Mouse (Mus musculus) 416B (cell line): Measurements from ENCODE around the gene Lrrc55.
A peak's percentile ranks its signal among the peaks of the same experiment; 100 is the strongest.
"Not testable (repeated sequence)": the region's sequence is repeated elsewhere in the genome, so short reads cannot be mapped to it uniquely, and the experiment has no call there.

Source experiments
- DNase-seq: peaks from one replicate; pipeline ENCODE4 v3.0.0; 2011; ENCODE audit warnings: low read depth

Lrrc55 gene

DNA sequence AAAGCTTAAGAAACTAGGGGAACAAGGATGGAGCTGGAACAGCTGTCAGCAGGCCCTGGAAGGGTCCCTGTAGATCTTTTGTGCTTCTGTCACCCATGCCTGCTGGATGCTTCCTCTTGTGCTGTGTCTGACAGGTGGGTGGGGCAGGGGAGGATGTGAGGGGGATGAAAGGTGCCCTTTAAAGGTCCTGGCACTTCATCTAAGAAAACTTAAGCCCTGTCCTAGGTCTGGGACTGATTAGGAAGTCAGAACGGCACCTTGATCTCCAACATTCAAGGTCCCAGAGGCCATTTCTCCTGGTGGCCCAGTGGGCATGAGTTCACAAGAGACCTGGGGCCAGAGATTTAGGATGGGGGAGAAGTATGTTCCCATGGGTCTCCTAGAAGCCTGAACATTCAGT, at the start of gene Lrrc55:
Gene Lrrc55, minus strand, starts transcription at position 297 of the 400 bp plus-strand sequence.
- no peak for DNase-seq

DNA sequence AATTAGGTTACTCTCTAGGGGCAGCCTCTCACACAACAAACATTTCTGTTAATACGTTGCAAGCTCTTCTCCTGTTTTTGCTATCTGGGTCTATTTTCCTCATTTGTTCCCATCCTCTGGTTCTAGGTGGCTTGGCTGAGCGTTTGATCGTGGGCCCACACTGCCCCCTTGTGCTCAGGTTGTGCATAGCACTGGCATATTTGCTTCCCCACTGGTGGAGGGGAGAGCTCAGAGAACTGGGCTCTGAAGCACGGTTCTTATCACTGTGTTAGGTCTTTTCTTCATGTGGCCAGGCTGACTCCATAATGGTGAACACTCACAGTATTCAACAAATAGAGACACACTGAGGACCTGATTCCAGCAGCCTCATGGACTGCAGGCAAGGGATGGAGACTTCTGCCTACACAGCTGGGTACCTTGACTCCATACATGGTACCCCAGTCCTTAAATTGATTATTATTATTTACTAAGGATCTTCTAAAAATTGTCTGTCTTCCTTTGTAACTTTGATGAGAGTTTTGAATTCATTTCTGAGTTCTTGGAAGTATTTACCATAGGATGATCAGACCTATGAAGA, 49.6 kb upstream of the Lrrc55 start:
- DNase-seq, result peak; percentile 44

DNA sequence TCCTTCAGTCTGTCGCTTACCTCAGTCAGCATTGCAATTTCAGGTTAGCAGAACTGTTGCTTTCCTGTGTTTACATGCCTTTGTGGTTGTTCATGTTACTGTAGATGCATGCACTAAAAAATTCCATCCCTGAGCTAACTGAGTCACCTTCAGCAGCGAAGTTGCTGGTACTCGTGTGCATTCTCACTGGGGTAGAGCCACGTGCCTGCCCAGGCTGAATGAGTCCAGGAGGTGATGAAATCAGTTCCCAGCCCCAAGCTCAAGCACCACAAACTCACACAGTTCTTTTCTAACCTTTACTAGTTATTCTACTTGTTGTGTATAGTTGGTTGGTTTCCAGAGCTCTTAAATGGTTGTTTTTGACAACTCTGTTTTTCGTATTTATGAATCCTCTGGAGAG, 48.7 kb upstream of the Lrrc55 start:
- DNase-seq, result no peak

DNA sequence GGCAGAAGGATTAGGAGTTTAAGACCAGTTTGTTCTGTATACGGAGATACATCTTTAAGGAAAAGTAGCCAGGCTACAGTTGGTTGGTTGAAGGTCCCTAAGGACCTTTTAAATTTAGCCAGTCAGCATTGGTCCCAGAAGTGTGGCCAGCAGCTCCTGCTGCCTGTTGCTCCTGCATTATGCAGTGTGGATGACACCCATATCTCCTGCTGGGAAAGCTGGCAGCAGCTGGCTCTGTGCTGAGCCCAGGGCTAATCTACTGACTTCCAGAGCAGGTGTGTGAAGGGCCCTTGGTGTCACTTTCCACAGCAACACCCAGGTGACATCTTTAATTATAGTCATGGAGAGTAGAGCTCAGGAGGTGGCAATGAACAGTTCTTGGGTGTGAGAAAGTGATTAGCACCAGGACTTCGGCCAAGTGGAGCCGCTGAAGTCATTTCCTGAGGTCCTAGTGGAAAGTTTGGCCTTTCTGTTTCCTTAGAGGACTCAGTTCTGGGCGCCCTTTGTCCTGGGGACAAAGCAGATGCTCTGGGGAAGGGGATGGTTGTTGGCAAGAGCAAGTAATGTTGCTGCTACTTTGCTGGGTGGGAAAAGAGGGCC, 41.2 kb upstream of the Lrrc55 start:
- DNase-seq, result no peak

DNA sequence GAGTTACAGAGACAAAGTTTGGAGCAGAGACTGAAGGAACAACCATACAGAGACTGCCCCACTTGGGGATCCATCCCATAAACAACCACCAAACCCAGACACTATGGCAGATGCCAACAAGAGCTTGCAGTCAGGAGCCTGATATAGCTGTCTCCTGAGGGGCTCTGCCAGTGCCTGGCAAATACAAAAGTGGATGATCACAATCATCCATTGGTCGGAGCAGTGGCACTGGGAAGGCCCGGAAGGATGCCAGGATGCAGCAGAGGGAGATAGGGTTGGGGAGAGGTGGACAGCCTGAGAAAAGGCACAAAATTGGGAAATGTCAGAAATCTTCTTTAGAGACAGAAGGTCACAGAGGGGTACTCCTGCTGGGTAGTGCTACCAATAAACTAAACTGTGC, 40.2 kb upstream of the Lrrc55 start:
- not testable (repeated sequence) for DNase-seq

DNA sequence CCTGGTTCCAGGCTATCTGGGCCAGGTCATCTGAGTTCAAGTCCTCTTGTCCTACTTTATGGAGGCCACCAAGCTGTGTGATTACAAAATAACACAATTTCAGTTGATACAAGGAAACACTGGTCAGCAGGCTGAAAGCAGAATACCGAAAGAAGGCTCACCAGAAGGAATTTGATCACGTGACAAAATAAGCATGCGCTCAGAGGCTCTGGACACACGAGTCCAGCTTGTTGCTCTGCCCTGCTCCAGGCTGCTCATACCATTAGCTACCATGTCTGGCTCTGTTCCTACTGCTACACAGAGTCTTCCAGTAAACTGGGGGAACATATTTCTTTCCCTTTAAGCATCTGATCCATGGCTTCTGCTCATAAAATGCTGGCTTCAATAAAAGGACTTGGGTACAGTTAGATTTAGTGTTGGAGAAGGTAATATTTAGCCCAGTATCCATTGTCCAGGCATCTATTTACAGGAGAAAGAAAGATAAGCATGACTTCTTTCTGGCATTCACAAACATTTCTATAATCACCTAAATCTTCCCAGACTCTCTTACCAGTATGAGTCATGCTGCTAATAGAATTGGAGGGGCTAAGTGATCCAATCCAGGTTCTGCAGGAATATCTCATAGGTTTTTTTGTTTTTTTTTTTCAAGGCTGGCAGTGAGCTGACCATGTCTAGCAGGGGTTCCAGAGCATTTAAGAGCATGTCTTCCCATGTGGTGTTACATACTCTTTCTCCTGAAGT, 33.9 kb upstream of the Lrrc55 start:
- DNase-seq, result no peak

DNA sequence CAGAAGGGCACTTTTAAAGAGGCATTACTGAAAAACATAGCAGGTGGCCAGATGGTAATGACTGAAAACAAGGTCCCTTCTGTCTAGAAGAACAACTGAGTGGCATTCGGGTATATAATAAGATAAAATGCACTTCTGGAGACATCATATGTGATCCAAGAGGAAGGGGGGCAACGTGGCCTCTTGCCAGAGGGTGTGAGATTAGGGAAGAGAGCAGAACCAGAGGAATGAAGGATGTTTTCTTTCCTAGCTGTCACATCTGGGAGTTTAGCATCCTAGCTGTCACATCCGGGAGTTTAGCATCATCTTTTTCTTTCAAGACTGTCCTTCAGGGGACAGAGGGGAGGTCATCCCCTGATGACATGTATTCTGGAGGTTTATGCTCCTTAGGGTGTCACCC, 32.6 kb upstream of the Lrrc55 start:
- DNase-seq, result no peak

DNA sequence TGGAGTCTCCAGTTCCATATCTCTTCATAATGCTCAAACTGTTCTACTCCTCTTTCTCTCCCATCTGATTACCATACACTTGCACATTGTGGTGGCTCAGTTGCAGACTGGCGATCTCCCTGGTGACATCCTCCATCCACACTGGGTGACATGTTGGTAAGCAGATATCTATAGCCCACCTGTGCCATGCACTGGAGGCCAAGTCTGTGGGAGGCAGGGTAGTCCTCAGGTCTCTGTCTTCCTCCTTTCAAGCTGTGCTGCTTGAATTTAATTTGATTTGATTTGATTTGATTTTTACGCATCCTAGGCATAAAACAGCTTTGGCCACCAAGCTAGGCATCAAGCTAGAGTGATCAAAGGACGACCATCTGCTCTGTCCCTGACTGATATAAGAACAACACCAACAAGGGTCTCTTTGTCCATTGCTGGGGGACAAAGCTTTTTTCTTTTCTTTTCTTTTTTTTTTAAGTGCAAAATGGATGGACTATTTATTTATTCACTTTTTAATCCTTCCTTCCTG, 30.9 kb upstream of the Lrrc55 start:
- DNase-seq, result no peak

DNA sequence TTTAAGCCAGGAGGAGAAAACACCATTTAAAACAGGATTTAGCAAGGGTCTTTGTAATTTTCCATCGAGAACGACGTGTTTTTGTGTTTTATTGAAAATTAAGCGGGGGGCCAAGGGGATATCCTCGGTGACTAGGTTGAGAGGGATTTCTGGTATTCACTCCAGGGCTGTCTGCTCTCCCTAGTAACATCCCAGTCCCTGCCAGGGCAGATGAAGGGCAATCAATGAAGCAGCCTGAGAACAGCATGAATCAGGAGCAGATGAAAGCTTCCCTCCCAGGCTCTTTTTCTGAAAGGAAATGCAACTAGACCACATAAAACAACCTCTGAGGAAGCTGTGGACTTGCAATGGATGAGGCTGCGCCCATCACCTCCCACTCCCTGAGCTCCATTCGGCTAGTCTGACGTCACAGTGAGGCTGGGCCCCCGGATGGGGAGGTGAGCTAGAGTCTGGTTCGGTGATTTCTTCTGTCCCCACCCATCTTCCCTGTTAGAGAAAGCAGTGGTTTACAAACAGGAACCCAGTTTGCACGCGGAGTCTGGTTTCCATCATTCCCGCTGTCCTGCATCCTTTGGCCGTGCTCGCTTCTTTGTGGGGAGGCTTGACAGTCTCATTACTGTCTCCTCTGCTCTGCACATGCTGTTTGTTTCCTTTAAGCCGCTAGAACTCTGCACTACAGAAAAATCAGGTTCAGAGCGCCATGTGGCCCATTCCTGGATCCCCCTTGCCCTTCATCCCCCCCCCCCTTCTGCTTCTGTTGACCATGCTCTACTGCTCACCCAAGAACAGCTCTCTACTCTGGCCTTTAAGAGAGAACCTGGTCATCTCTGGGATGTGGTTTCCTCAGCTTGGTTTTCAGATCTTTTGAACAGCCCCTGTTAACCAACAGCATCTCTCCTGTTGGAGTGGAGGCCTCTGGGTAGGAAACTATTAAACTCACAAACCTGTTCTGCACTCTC, 27.5 kb upstream of the Lrrc55 start:
- DNase-seq, result no peak

DNA sequence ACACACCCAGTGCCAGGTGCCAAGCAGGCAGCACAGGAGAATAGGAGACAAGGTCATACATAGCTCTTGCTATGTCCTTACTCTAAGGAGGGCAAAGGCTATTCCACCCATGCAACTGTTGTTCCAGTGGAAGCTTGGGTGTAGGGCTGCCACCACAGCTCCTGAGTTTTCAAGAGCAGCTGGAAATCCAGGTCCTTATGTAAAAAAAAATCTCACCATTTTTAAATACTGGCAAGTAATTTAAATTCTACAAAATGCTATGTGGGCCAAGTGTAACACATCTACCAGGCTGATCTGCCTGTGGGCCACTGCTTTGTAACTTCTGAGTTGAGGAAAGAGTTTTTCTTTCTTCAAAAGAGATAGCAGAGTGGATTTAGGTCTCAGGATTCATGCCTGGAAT, 19.6 kb upstream of the Lrrc55 start:
- DNase-seq, result no peak

DNA sequence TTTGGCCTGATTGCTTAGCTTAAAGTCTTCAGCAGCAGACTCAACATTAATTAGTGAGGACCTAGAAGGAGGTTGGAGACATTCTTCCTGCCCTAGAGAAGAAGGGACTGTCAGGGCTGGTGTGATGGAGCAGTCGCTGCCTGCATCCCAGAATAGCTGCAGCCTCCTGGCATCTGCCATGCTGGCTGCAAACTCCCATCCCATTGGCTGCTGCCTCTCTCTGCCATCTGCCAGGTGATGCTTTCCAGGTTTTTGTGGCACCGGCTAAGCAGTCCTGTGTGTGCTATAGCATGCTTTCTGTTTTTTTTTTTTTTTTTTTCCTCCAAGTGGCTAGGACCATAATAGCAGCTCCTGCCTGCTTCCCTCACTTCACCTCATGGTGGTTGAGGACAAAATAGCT, 16.7 kb upstream of the Lrrc55 start:
- no peak for DNase-seq

DNA sequence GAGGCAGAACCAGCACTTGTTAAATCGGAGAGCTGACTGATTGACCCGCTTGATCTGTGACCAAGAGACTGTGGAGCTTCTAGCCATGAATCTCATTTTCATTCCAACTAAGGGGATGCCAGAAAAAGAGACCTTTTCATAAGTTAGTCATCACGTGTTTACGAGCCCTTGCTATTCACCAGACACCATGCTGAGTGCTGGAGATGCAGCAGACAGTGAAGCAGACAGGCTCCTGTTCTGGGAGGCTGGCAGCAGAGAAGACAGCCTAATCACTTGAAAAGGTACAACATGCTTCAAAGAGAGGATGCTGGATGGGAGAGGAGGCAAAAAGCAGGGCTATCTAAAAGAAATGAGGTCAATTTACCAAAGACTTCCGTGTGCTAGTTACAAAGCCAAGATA, 12.3 kb upstream of the Lrrc55 start:
- no peak for DNase-seq

DNA sequence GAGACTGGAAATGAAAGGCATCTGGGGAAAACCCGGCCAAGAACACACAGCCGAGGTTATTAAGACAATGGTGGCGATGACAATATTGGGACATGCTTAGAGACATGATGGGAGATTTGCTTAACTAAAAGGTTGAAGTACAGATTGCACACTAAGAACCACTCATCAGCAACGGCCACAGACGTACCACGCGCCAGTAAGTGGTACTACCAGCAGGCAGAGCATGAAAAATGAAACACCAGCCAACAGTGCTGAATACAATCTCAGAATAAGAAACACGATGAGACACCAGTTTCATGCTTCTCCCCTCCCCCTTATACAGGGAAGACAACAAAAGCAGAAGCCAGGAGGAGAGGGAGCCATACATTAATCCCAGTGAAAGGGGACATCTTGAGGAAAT, 8.2 kb upstream of the Lrrc55 start:
- no peak for DNase-seq

DNA sequence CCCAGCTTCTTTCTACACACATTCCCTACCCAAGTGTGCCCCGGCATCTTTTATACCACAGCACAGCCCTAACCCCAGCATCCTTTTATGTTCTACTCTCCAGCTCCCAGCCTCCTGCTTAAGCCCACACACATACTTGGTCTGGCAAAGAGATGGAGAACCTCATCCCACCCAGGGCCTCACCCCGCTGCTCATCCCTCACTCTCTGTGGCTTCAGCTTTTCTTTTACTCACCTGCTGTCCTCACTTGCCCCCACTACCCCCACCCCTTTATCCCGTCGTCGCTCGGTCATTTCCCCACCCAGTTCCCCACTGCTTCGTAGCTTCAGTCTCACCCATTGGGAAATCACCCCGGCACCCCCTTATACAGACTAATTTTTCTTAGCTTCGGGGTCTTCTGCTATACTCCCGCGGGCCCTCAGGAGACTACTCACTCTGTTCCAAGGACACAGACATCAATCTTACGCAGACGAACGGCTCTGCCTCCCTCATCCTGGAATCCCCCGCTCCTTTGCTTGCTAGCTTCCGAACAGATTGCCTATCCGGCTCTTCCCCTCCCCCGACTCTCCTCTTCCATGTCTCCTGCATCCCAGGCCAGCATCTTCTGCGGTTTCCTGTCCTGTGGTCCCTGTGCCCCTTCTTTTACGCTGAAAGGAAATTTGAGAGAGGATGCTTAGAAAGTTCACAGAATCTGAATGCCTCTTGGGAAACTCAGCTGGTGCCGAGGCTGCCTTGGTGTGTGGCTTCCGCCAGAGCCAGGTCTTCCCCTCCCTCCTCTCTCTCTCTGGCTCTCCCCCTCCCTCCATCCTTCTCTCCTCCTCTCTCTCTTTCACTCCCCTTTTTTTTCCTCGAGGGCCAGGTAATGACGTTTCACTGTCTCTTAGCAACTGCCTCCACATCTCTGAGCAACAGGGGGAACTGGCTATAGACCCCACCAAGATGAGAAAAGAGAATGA, 1.3 kb upstream of the Lrrc55 start:
- no peak for DNase-seq

DNA sequence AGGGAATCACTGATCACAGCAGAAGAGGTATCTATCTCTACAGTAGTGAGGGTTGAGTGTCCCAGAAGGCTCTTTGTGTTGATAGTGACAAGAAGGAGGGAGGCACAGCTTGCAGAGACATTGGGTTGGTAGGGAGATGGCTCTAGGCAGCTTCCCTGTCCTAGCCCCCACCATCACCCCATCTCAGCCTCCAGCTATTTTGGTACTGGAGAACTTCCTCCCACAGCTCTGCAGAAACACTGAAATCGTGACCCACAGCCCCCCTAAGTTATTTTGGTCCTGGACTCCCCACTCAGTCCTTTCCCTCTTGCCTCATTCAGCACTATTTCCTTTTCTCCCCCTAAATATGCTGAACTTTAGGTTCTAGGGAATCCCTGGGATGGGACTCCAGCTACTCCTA, 2.4 kb downstream of the Lrrc55 start:
- no peak for DNase-seq

DNA sequence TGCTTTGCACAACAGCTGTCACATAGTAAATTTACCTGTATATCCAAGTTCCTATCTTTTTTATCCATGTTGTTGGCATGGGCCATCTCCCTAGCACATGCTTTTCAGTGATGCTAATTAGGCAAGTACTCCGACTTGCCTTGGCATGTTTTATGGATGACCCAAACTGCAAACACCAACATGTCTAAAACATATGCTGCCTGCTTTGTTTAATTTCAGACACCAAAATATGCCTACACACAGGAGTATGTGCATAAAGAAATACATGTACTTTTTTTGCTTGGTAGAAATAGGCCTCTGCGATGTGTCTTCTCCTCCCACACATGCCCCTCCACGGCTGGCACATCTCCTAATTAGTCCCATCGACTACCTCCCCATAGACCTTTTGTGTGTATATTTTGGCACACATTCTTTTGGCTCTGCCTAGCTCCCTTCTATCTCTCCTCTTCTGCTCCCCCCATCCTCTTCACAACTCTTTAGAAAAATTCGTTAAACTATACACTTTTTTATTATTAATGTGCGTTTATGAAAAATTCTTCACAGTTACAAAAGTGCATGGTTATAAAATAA, 9.3 kb downstream of the Lrrc55 start:
- DNase-seq, result no peak

DNA sequence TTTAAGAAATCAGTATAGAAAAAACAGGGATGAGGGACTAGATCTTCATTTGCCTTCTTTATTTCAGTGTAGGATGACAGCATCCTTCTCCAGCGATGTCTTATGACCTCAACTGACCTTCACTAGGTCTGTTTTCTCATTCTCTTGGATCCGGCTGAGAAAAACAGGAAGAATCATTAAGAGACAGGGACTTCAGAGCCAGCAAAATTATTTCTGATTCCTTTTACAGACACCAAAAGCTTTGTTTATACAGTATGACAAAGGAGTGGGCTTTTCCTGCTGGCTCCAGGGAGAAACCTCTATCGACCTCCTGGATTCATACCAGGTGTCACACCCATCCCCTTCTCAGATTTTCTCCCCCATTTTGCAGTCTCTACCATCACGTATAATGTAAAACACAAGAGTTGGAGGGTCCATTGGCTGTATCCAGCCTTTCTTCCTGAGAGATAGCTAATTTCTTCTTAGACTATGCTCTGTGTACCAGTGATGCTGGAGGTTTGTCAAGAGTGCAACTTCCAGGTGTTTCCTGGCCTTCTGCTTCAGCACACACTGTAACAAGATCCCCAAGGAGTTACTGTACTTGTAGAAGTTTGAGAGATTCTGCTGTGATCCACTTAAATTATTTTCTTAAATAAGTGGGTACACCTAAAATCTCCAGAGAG, 18.7 kb downstream of the Lrrc55 start:
- DNase-seq, result no peak

DNA sequence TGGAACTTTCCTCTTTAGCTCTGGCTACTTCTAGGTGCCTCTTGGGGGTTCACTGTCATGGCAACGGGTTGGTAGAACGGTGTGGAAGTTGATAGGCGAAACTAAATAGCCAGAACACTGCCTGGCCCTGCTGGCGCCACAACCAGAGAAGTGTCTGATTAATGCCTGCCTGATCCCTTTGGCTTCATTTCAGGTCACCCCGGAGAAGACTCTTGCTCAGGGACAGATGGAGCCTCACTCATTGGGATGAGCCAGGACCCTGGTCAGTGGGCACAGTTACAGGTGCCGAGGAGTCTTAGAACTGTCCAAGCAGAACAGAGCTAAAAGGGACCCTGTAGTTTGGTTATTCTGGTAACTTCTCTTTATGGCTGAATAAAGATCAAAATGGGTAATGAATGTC, 23.5 kb downstream of the Lrrc55 start:
- no peak for DNase-seq

DNA sequence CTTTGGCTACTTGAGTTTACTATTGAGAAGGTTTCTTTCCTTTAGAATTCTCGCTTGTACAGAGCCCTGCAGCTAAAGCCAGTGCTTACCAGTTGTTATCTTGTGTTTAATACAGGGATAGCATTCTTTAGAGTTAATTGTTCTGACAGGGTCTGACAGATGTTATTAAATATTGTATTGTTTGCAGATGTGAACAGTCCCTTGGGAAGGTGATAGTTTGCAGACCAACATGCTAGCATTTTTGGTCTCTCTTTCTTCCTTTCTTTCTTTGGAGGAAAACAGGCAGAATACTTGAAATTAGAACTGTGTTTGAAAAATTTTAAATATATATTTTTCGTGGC, 24.3 kb downstream of the Lrrc55 start:
- no peak for DNase-seq

DNA sequence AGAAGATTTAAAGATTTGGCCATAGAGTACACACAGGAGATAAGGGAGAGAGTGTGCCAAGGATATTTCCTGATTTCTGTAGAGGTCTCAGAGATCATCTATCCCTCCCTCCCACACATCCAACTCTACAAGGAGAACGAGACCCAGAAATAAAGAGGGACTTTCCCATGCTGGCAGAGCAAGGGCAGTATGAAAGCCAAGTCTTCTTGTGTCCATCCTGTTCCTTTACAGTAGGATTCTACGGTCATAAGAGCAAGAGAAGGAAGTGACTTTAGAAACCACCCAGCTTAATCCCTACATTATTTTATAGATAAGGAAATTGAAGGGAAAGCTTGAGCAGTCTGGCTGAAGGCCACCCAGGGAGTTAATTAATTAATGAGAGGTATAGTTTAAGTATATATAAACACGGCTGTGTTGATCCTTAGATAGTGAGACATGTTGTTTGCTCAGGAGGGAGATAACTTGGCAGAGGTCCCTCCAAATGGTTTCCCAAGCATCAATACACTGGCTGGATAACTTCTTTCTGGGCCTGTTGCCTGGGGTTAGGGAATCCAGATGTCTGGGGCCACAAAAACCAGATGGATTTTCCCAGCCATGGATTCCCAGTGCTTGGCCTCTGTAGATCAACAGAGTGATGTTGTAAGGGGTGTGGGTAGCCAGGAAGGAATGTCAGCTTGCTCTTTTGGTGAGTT, 24.8 kb downstream of the Lrrc55 start:
- DNase-seq, result no peak
